Mouse (Mus musculus): ENCODE measurements at regions not wholly inside any gene's neighbourhood (a gene's known extent, or its start where the extent isn't known, plus 50 kb on each side); places are given as distances from the start of the nearest gene placed in this dataset.
A peak's percentile ranks its signal among the peaks of the same experiment; 100 is the strongest.

DNA sequence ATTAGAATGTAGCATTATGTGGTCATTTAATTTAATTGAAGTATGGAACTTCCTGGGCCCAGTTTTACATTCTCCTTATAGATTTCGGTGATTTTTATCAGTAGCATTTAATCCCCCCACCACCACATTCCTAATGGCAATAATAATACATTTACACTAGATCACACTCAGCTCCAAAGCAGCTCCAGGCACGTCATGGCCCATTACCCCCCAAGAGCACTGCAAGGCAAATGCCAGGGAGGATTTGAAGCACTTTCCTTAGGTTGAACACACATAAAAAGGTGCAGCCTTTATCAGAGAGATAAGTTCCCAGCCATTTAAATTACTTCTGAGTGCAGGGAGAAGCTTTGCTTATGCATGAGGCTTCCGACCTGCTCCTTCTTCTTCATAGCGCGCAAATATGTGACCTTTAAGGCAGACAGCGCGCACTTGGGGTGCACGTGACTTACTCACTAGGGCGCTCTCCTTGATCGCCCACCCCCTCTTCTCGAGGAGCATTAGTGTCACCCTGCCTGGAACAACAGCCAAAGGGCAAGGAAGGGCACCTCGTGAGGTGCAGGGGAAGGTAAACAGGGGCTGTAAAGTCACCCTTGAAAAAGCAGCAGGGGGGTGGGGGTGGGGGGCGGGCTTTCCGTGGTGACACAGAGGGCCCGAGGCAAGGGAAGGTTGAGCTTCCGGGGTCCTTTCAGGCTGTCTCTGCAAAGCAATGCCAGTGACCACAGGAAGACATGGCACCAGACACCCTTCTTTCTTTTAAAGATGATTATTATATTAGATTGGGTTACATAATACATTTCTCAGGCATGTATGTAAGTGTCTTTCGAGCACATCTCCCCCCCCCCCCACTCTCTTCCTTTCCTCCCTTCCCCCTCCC is 160.8 kb upstream of the Spats2l start:
- Histone ChIP-seq H3K9ac (no peak overlapping the region), H3K36me3 (replicated peaks) (no peaks in the 10 kb centered on the region), H3K4me2 (peak overlapping the region; percentile 42), H3K4me3 (peak overlapping the region; percentile 19; the same call in 1 of the 2 replicates), H3K27me3 (replicated peaks) (no peaks in the 10 kb centered on the region), H3K9me3 (no peaks in the 10 kb centered on the region), H3K27ac (no peak overlapping the region), H3K4me1 (peaks cover 17% of the 10 kb centered on the region; the same call in 1 of the 2 replicates)
- 16% methylated on average over 17 of the region's 17 CpGs for WGBS
- peak; percentile 70 for ATAC-seq (replicated peaks)

DNA sequence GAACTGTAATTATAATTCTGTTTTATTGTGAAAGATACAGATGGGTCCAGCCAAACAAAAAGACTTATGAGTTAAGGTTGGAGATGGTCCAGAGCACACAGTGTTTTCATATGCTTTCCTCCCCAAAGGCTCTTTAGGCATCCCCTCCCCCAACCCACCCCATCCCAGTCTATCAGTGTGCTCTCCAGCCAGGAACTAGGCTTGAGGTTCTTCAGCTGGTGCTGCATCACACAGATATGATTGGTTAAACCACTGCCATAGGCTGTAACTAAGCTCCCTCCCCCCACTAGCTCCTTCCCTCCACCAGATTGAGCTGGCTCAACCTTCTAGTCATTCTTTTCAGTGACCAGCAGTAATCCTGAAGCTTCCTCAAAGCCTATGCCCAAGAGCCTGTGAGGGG is 158.8 kb upstream of the Spats2l start:
- H3K4me1 ChIP-seq = peaks cover 6% of the 10 kb centered on the region; the same call in 1 of the 2 replicates
- H3K27me3 ChIP-seq (replicated peaks) = no peaks in the 10 kb centered on the region
- no peak overlapping the region for H3K4me3 ChIP-seq
- H3K27ac ChIP-seq = no peak overlapping the region
- no peaks in the 10 kb centered on the region for H3K9me3 ChIP-seq
- H3K9ac ChIP-seq = no peak overlapping the region
- H3K4me2 ChIP-seq = no peak overlapping the region
- ATAC-seq (replicated peaks) = no peak
- no peaks in the 10 kb centered on the region for H3K36me3 ChIP-seq (replicated peaks)

DNA sequence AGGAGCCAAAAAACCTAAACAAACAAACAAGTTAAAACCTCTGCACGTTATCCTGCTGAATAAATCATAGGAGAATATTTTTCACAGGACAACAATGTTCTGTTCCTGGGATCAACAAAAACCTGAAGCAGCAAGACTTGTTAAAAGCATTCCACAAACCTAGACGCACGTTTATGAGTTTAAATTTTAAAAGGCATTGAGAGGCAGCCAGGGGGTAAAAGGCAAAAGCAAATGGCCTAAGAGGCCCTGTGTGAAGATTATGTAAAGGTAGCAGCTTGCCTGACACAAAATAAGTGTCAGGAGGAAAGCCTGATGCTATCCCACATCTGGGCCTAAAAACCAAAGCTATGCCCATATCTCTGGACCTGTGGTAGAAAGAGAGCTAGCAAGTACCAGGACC is 156.6 kb upstream of the Spats2l start:
- Histone ChIP-seq H3K27ac (no peak overlapping the region), H3K4me3 (no peak overlapping the region), H3K27me3 (replicated peaks) (no peaks in the 10 kb centered on the region), H3K36me3 (replicated peaks) (no peaks in the 10 kb centered on the region), H3K9ac (no peak overlapping the region), H3K4me1 (peaks cover 6% of the 10 kb centered on the region; the same call in 1 of the 2 replicates), H3K4me2 (no peak overlapping the region), H3K9me3 (no peaks in the 10 kb centered on the region)
- no peak for ATAC-seq (replicated peaks)
- 86% methylated on average over 3 of the region's 3 CpGs for WGBS

DNA sequence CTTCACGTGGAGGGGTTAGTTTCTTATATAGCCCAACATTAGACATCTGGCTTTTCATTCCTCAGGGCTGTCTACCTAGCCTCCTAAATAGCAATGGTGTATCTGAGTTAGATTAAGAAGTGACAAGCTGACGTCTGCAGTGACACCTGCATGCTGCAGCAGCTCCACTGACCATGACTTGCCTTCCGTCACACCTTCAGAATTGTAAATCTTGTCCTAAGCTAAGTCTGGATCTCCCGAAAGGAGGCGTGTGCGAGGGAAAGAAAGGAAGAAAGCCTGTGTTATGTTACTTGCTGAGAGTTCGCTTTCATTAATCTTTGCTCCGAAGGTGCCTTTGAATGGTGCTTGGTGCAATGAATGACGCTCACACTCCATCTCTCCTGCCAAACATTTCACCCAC is 151.4 kb upstream of the Spats2l start:
- H3K27me3 ChIP-seq (replicated peaks) = no peaks in the 10 kb centered on the region
- H3K9me3 ChIP-seq = no peaks in the 10 kb centered on the region
- no peak overlapping the region for H3K9ac ChIP-seq
- no peak overlapping the region for H3K4me2 ChIP-seq
- no peaks in the 10 kb centered on the region for H3K36me3 ChIP-seq (replicated peaks)
- H3K4me3 ChIP-seq = no peak overlapping the region
- no peak overlapping the region for H3K27ac ChIP-seq
- no peaks in the 10 kb centered on the region for H3K4me1 ChIP-seq
- no peak for ATAC-seq (replicated peaks)
- 85% methylated on average over 9 of the region's 9 CpGs for WGBS

DNA sequence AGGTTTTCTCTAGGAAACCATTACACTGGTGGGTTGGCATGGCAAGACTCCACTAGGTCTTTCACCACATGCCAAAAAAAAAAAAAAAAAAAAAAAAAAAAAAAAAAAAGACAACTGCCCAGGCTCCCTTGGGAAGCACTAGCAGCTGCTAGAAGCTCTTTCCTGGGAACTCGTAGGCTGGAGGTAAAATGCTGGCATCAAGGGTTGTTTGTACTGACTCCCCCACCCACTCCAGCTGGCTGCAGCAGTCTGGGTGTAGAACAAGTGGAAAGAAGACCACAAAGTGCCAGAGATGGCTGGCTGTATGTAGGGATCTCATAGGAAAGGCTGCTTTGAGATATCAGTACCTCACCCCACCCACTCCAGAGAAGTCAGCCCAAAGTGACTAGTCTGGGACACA is 140.0 kb upstream of the Spats2l start:
- Histone ChIP-seq H3K9ac (no peak overlapping the region), H3K36me3 (replicated peaks) (no peaks in the 10 kb centered on the region), H3K9me3 (no peaks in the 10 kb centered on the region), H3K27ac (no peak overlapping the region), H3K27me3 (replicated peaks) (no peaks in the 10 kb centered on the region), H3K4me3 (no peak overlapping the region), H3K4me1 (no peaks in the 10 kb centered on the region), H3K4me2 (no peak overlapping the region)
- WGBS = 43% methylated on average over 1 of the region's 1 CpGs
- no peak for ATAC-seq (replicated peaks)

DNA sequence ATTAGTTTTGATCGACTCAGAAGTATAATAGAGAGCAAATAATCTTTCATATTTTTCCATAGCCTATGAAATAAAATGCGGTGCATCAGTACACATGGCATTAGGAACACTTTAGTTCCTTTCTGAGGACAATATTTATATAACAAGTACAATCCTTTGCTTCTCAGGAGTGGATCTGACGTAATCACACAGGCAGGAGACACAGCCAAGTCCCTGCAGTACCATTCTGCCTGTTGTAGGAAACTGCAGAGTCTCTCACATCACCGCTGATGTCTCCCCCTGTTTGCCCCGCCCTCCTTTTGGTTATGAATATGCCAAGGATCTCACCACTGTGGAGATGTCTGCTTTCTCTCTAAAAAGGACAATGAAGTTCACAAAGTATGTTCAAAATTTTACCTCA is 131.8 kb upstream of the Spats2l start:
- Histone ChIP-seq H3K9ac (no peak overlapping the region), H3K4me2 (no peak overlapping the region), H3K4me3 (no peak overlapping the region), H3K9me3 (no peaks in the 10 kb centered on the region), H3K36me3 (replicated peaks) (no peaks in the 10 kb centered on the region), H3K27me3 (replicated peaks) (no peaks in the 10 kb centered on the region), H3K27ac (no peak overlapping the region), H3K4me1 (0 out of 2 replicates have a peak, but pooled peaks cover 4% of the 10 kb centered on the region)
- 84% methylated on average over 5 of the region's 5 CpGs for WGBS
- ATAC-seq (replicated peaks) = no peak

DNA sequence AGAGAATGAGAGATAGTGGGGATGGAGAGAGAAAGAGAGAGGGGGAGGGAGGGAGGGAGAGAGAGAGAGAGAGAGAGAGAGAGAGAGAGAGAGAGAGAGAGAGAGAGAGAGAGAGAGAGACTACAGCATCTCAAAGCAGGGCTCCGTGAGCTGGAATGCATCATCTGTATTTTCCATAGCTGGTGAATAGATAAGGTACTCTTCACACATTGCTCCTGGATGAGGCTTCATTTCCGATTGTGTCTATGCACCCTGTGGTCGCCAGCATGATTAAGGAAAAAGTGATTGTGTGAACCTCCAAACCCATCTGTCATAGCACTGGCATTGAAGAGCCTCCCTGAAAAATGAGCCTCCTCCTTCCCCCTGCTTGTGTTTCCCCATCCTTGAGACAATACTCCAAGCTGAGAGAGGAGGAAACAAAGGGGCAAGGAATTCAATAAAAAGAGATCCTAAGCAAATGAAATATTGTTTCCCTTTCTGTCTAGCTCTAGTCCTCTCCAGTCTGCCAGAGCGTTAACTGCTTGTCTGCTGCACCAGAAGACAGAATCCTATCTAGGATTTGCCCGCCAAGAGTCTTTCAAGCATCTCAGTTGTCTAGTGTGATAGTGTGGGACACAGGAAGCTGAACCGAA is 130.4 kb upstream of the Spats2l start:
- Histone ChIP-seq H3K4me3 (no peak overlapping the region), H3K4me1 (0 out of 2 replicates have a peak, but pooled peaks cover 4% of the 10 kb centered on the region), H3K9me3 (no peaks in the 10 kb centered on the region), H3K9ac (no peak overlapping the region), H3K27me3 (replicated peaks) (no peaks in the 10 kb centered on the region), H3K27ac (0 out of 2 replicates have a peak overlapping the region, but pooled peaks have one; percentile 4), H3K4me2 (no peak overlapping the region), H3K36me3 (replicated peaks) (no peaks in the 10 kb centered on the region)
- ATAC-seq (replicated peaks) = peak; percentile 62
- 51% methylated on average over 6 of the region's 6 CpGs for WGBS

DNA sequence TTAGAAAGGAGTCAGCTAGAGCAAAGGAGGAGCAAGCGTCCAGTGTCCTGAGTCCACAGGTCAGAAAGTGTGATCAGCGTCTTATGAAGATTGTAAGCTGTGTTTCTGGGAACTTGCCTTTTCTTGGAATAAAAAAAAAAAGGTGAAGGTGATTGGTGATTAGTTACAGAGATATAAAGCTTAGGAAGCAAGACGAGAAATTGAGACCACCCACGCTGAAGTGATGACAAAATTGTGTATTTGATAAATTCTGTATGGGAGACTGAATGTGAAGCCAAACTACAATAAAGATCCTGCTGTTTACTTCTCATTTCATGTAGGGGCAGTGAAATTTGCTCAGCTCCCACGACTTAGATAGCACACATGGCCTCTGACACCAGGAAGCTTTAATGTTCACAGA is 109.0 kb upstream of the Spats2l start:
- no peak overlapping the region for H3K4me2 ChIP-seq
- H3K36me3 ChIP-seq (replicated peaks) = no peaks in the 10 kb centered on the region
- H3K27me3 ChIP-seq (replicated peaks) = no peaks in the 10 kb centered on the region
- WGBS = 69% methylated on average over 5 of the region's 5 CpGs
- no peak overlapping the region for H3K9ac ChIP-seq
- H3K4me1 ChIP-seq = peaks cover 3% of the 10 kb centered on the region; the same call in 1 of the 2 replicates
- no peak overlapping the region for H3K27ac ChIP-seq
- no peak for ATAC-seq (replicated peaks)
- no peak overlapping the region for H3K4me3 ChIP-seq
- H3K9me3 ChIP-seq = no peaks in the 10 kb centered on the region

DNA sequence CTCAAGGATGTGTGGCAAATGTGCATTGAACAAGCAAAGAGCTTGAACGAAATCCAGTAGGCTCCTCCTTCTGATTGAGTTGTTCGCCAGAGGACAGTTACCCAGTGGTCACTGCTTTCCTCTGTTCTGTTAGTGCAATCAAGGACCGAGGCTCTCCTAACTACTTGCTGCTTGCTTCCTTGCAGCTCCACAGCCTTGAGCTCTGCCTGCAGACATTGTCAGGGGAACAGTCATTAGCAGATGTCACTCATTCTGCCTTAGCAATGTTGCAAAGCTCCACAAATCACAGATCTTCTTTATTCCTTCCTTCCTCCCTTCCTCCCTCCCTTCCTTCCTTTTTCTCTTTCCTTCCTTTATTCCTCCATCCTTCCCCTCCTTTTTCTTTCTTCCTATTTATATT is 108.2 kb upstream of the Spats2l start:
- 53% methylated on average over 3 of the region's 3 CpGs for WGBS
- H3K27ac ChIP-seq = no peak overlapping the region
- no peak overlapping the region for H3K4me2 ChIP-seq
- no peaks in the 10 kb centered on the region for H3K27me3 ChIP-seq (replicated peaks)
- no peak overlapping the region for H3K9ac ChIP-seq
- H3K9me3 ChIP-seq = no peaks in the 10 kb centered on the region
- no peaks in the 10 kb centered on the region for H3K36me3 ChIP-seq (replicated peaks)
- no peak overlapping the region for H3K4me3 ChIP-seq
- peak; percentile 66; the same call in 1 of the 2 replicates for ATAC-seq (replicated peaks)
- peaks cover 3% of the 10 kb centered on the region; the same call in 1 of the 2 replicates for H3K4me1 ChIP-seq

DNA sequence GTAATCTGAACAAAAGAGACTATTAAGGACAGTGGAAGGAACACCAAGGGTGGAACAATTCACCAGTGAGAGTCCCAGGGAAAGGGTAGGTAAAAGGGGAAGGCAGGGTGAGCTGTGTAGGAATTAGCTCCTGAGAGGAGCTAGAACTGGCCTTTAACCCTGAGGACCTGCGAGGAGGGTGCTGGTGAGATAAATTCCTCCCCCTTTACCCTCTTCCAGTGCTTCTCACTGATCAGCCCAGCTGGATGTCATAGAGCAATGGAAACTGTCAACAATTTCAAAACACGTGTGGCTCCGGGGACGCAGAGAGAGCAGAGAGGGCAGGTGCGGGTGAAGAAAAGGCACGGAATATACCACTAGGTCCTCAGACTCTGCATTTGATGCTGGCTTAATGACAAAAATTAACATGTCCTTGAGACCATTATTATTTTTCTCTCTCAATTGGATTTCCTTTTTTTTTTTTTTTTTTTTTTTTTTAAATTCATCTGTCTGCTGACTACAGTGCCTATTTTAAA is 107.7 kb upstream of the Spats2l start:
- Histone ChIP-seq H3K36me3 (replicated peaks) (no peaks in the 10 kb centered on the region), H3K27ac (no peak overlapping the region), H3K9me3 (no peaks in the 10 kb centered on the region), H3K4me2 (no peak overlapping the region), H3K4me3 (no peak overlapping the region), H3K27me3 (replicated peaks) (no peaks in the 10 kb centered on the region), H3K9ac (no peak overlapping the region), H3K4me1 (peaks cover 3% of the 10 kb centered on the region; the same call in 1 of the 2 replicates)
- WGBS = 62% methylated on average over 6 of the region's 6 CpGs
- ATAC-seq (replicated peaks) = no peak

DNA sequence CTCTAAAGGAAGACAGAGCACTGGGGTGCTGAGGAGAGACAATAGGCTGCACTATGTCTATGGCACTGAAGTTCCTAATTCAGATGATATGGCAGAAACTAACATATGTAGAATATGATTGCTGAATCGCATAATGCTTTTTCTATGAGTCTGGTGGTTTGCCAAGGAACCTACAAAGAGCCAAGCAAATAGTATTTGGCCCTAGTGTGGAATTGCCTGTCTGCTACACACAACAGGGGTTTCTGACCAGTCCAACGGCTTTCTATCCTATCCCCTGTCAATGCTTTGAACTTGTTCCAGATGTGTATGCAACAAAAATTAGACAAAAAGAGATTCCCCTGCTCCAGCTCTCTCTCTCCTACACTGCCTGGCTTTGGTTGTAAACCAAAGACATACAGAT is 100.5 kb upstream of the Spats2l start:
- Histone ChIP-seq H3K4me1 (peaks cover 8% of the 10 kb centered on the region), H3K27me3 (replicated peaks) (no peaks in the 10 kb centered on the region), H3K4me2 (no peak overlapping the region), H3K36me3 (replicated peaks) (no peaks in the 10 kb centered on the region), H3K27ac (0 out of 2 replicates have a peak overlapping the region, but pooled peaks have one; percentile 5), H3K4me3 (no peak overlapping the region), H3K9ac (no peak overlapping the region), H3K9me3 (no peaks in the 10 kb centered on the region)
- ATAC-seq (replicated peaks) = no peak
- 63% methylated on average over 2 of the region's 2 CpGs for WGBS

DNA sequence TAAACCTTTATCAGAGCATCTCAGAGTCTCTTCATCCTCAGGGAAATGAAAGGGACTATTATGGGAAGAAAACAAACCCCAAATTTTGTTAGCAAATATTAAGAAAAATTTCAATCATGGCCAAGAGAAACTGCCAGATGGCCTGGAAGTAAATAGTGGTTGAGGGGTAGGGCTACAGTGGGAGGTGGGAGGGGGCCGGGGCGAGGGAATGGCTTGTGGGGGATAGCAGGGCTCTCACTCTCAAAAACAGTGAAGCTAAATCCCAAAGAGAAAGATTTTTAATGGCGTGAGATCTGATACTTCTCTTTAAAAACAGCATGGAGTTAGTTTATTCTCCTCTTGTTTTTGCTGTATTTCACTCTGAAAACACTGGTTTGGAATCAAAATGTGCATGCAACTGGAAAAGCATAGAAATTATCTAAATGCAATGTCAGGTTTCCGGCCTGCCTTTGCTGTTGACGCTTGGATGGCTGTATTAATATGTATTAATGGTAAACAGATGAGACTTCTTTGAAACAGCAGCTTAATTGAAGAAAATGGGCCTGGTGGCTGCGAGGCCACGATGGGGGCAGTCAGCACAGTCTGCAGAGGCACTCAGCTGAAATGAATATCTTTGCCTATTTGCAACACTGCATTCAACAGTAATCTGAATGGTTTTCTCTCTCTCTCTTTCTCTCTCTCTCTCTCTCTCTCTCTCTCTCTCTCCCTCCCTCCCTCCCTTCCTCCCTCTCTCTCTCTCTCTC is 99.8 kb upstream of the Spats2l start:
- Histone ChIP-seq H3K4me1 (peaks cover 8% of the 10 kb centered on the region), H3K27ac (0 out of 2 replicates have a peak overlapping the region, but pooled peaks have one; percentile 5), H3K27me3 (replicated peaks) (no peaks in the 10 kb centered on the region), H3K4me3 (no peak overlapping the region), H3K36me3 (replicated peaks) (no peaks in the 10 kb centered on the region), H3K9me3 (no peaks in the 10 kb centered on the region), H3K9ac (no peak overlapping the region), H3K4me2 (no peak overlapping the region)
- WGBS = 37% methylated on average over 7 of the region's 7 CpGs
- ATAC-seq (replicated peaks) = peak; percentile 53; the same call in 1 of the 2 replicates

All from midbrain, embryonic 15.5 days (tissue).